Mouse (Mus musculus) hindbrain, postnatal 0 days (tissue): ENCODE measurements at regions not wholly inside any gene's neighbourhood (a gene's known extent, or its start where the extent isn't known, plus 50 kb on each side); places are given as distances from the start of the nearest gene placed in this dataset.

Source experiments
- ATAC-seq: fragments of 200-750 bp; cut with Nextera tagmentation; 2 replicates; pipeline ENCODE4 v1.8.0; 2017; ENCODE audit warnings: mild to moderate bottlenecking, moderate TSS enrichment, moderate library complexity
- DNase-seq: peaks from one replicate; pipeline ENCODE4 v3.0.0-alpha.2; 2015; ENCODE audit warnings: low spot score
- H3K27ac ChIP-seq: fragments of 300-500 bp; sonication (generic); 2 replicates; pipeline ENCODE4 v1.5.1; 2014; ENCODE audit warnings: mild to moderate bottlenecking
- H3K27me3 ChIP-seq: fragments of 300-500 bp; sonication (generic); 2 replicates; pipeline ENCODE4 v1.6.1; 2014; ENCODE audit warnings: low read length, mixed read lengths; ENCODE audit not compliant: insufficient read depth
- H3K36me3 ChIP-seq: fragments of 300-500 bp; sonication (generic); 2 replicates; pipeline ENCODE4 v1.6.1; 2014; ENCODE audit warnings: low read length, mixed read lengths; ENCODE audit not compliant: insufficient read depth
- H3K4me1 ChIP-seq: fragments of 300-500 bp; sonication (generic); 2 replicates; pipeline ENCODE4 v1.6.1; 2014; ENCODE audit warnings: antibody characterized with exemption, low read length, mixed read lengths; ENCODE audit not compliant: insufficient read depth
- H3K4me2 ChIP-seq: fragments of 300-500 bp; sonication (generic); 2 replicates; pipeline ENCODE4 v1.6.1; 2014; ENCODE audit warnings: low read depth, mild to moderate bottlenecking, low read length, moderate library complexity, mixed read lengths
- H3K4me3 ChIP-seq: fragments of 300-500 bp; sonication (generic); 2 replicates; pipeline ENCODE4 v1.5.1; 2014; ENCODE audit warnings: low read length
- H3K9ac ChIP-seq: fragments of 300-500 bp; sonication (generic); replicated peaks from 2 replicates; pipeline ENCODE4 v1.6.1; 2014; ENCODE audit warnings: mild to moderate bottlenecking, low read length, moderate library complexity, mixed read lengths
- H3K9me3 ChIP-seq: fragments of 300-500 bp; sonication (generic); 2 replicates; pipeline ENCODE4 v1.6.1; 2016; ENCODE audit warnings: low read length, mixed read lengths
- CTCF ChIP-seq: IDR thresholded peaks from 2 replicates; pipeline ENCODE4 v1.5.1; 2016; ENCODE audit warnings: antibody characterized with exemption, control low read depth, low read depth
- WGBS: fragments of 180-500 bp; shearing (Covaris S2); extraction: QIAGEN DNeasy Blood & Tissue Kit; methylation state at CpG from one replicate; pipeline ENCODE4 v1.1.7; 2014; 5-methylcytosine and 5-hydroxymethylcytosine counted together

- no peaks in the 10 kb centered on the region for H3K36me3 ChIP-seq
- DNase-seq (no peak), ATAC-seq (no peak; the same call in 1 of the 2 replicates)
- H3K4me2 ChIP-seq, result no peak overlapping the region
- TF ChIP-seq CTCF, result no peak
- H3K27ac ChIP-seq, result no peak overlapping the region
- WGBS, result 54% methylated on average over 16 of the region's 16 CpGs
- no peaks in the 10 kb centered on the region for H3K9me3 ChIP-seq
- no peak overlapping the region for H3K4me3 ChIP-seq
- no peaks in the 10 kb centered on the region for H3K27me3 ChIP-seq
- H3K9ac ChIP-seq, result no peak overlapping the region
- no peaks in the 10 kb centered on the region for H3K4me1 ChIP-seq
Measured at GRCm38 (mm10) chr2:44461289-44462250, 465.9 kb downstream of the Gtdc1 start.

- DNase-seq, result no peak
- Histone ChIP-seq H3K4me1 (no peaks in the 10 kb centered on the region), H3K4me2 (no peak overlapping the region), H3K27ac (no peak overlapping the region), H3K4me3 (no peak overlapping the region), H3K36me3 (no peaks in the 10 kb centered on the region), H3K27me3 (no peaks in the 10 kb centered on the region), H3K9ac (no peak overlapping the region), H3K9me3 (no peaks in the 10 kb centered on the region)
- ATAC-seq, result no peak
- no peak for TF ChIP-seq CTCF
Measured at GRCm38 (mm10) chr2:44449471-44449870, 478.0 kb downstream of the Gtdc1 start.
